Mouse (Mus musculus) kidney, embryonic 14.5 days (tissue): ENCODE results near the gene Prss30. TPM values are rescaled to one million over a fixed set of nuclear protein-coding genes. Genes with fewer than 3 reads are reported as not detected.

Experiments
- ATAC-seq: fragments of 200-750 bp; cut with Nextera tagmentation; 2 replicates; pipeline ENCODE4 v1.8.0; 2017; ENCODE audit warnings: moderate number of reproducible peaks, mild to moderate bottlenecking, moderate TSS enrichment, moderate library complexity; ENCODE audit not compliant: low FRiP score, low TSS enrichment
- H3K27ac ChIP-seq: fragments of 300-500 bp; sonication (generic); 2 replicates; pipeline ENCODE4 v1.5.1; 2014; ENCODE audit warnings: low read depth, mild to moderate bottlenecking, low read length, moderate library complexity, mixed read lengths
- H3K27me3 ChIP-seq: fragments of 300-500 bp; sonication (generic); 2 replicates; pipeline ENCODE4 v1.6.1; 2014; ENCODE audit warnings: mild to moderate bottlenecking, low read length; ENCODE audit not compliant: control insufficient read depth, insufficient read depth
- H3K36me3 ChIP-seq: fragments of 300-500 bp; sonication (generic); 2 replicates; pipeline ENCODE4 v1.6.1; 2014; ENCODE audit warnings: low read length, mixed read lengths; ENCODE audit not compliant: control insufficient read depth, insufficient read depth
- H3K4me1 ChIP-seq: fragments of 300-500 bp; sonication (generic); 2 replicates; pipeline ENCODE4 v1.6.1; 2014; ENCODE audit warnings: low read length, mixed read lengths; ENCODE audit not compliant: control insufficient read depth, insufficient read depth
- H3K4me2 ChIP-seq: fragments of 300-500 bp; sonication (generic); replicated peaks from 2 replicates; pipeline ENCODE4 v1.6.1; 2014; ENCODE audit warnings: low read depth, mild to moderate bottlenecking, low read length
- H3K4me3 ChIP-seq: fragments of 300-500 bp; sonication (generic); 2 replicates; pipeline ENCODE4 v1.5.1; 2014; ENCODE audit warnings: mild to moderate bottlenecking, low read length
- H3K9ac ChIP-seq: fragments of 300-500 bp; sonication (generic); 2 replicates; pipeline ENCODE4 v1.6.1; 2014; ENCODE audit warnings: low read depth, mild to moderate bottlenecking, low read length, moderate library complexity
- H3K9me3 ChIP-seq: fragments of 300-500 bp; sonication (generic); 2 replicates; pipeline ENCODE4 v1.6.1; 2016; ENCODE audit warnings: low read length; ENCODE audit not compliant: control insufficient read depth
- WGBS: fragments of 180-500 bp; shearing (Covaris S2); extraction: QIAGEN DNeasy Blood & Tissue Kit; methylation state at CpG from one replicate; pipeline ENCODE4 v1.1.7; 2014; 5-methylcytosine and 5-hydroxymethylcytosine counted together
- polyA plus RNA-seq: library from polyadenylated mRNA; unstranded; fragments of >200 nt; fragmentation: Nextera tagmentation; extraction: Ambion mirVana; gene quantifications from 2 replicates; pipeline ENCODE4 v1.2.1, GENCODE M21; 2014

Prss30 gene
- polyA plus RNA-seq, 1 experiment from 2014 or later, result 0.30 TPM

GRCm38 (mm10) chr17:23993559-23994428 is 13.4 kb upstream of the Prss30 start:
- H3K9me3 ChIP-seq, result no peaks in the 10 kb centered on the region
- H3K4me1 ChIP-seq, result no peaks in the 10 kb centered on the region
- ATAC-seq, result peak; percentile 82
- H3K27me3 ChIP-seq, result no peaks in the 10 kb centered on the region
- peak overlapping the region; percentile 56 for H3K9ac ChIP-seq
- 10% methylated on average over 31 of the region's 31 CpGs for WGBS
- peak overlapping the region; percentile 42 for H3K4me2 ChIP-seq
- no peaks in the 10 kb centered on the region for H3K36me3 ChIP-seq
- no peak overlapping the region; the same call in 1 of the 2 replicates for H3K4me3 ChIP-seq
- H3K27ac ChIP-seq, result no peak overlapping the region

GRCm38 (mm10) chr17:23992789-23993553 is 12.6 kb upstream of the Prss30 start:
- Histone ChIP-seq H3K4me3 (no peak overlapping the region; the same call in 1 of the 2 replicates), H3K9me3 (no peaks in the 10 kb centered on the region), H3K36me3 (no peaks in the 10 kb centered on the region), H3K4me1 (no peaks in the 10 kb centered on the region), H3K4me2 (peak overlapping the region; percentile 42), H3K27me3 (no peaks in the 10 kb centered on the region), H3K27ac (no peak overlapping the region), H3K9ac (no peak overlapping the region)
- ATAC-seq, result peak; percentile 60
- 42% methylated on average over 9 of the region's 9 CpGs for WGBS

GRCm38 (mm10) chr17:23989802-23990201 is 9.4 kb upstream of the Prss30 start:
- Histone ChIP-seq H3K4me1 (no peaks in the 10 kb centered on the region), H3K27me3 (no peaks in the 10 kb centered on the region), H3K9ac (no peak overlapping the region), H3K27ac (no peak overlapping the region), H3K4me3 (no peak overlapping the region), H3K9me3 (no peaks in the 10 kb centered on the region), H3K36me3 (no peaks in the 10 kb centered on the region), H3K4me2 (no peak overlapping the region)
- 60% methylated on average over 2 of the region's 2 CpGs for WGBS
- ATAC-seq, result no peak

- ATAC-seq, result no peak
- no peak overlapping the region for H3K4me2 ChIP-seq
- no peaks in the 10 kb centered on the region for H3K36me3 ChIP-seq
- no peaks in the 10 kb centered on the region for H3K4me1 ChIP-seq
- WGBS, result 90% methylated on average over 1 of the region's 1 CpGs
- H3K27me3 ChIP-seq, result no peaks in the 10 kb centered on the region
- no peaks in the 10 kb centered on the region for H3K9me3 ChIP-seq
- H3K9ac ChIP-seq, result no peak overlapping the region
- H3K4me3 ChIP-seq, result no peak overlapping the region
- no peak overlapping the region for H3K27ac ChIP-seq
These were observed 4.6 kb upstream of the Prss30 start for GRCm38 (mm10) chr17:23984989-23985388.

GRCm38 (mm10) chr17:23982912-23983311 is 2.5 kb upstream of the Prss30 start:
- H3K27me3 ChIP-seq, result no peaks in the 10 kb centered on the region
- no peak overlapping the region for H3K9ac ChIP-seq
- H3K4me2 ChIP-seq, result no peak overlapping the region
- no peaks in the 10 kb centered on the region for H3K9me3 ChIP-seq
- H3K4me1 ChIP-seq, result no peaks in the 10 kb centered on the region
- H3K36me3 ChIP-seq, result no peaks in the 10 kb centered on the region
- whole genome bisulfite sequencing, result 48% methylated on average over 4 of the region's 4 CpGs
- ATAC-seq, result no peak
- H3K4me3 ChIP-seq, result no peak overlapping the region
- H3K27ac ChIP-seq, result no peak overlapping the region

GRCm38 (mm10) chr17:23979471-23979870 is 895 bp downstream of the Prss30 start:
- Histone ChIP-seq H3K36me3 (no peaks in the 10 kb centered on the region), H3K4me1 (no peaks in the 10 kb centered on the region), H3K4me2 (no peak overlapping the region), H3K27ac (no peak overlapping the region), H3K9me3 (no peaks in the 10 kb centered on the region), H3K4me3 (no peak overlapping the region), H3K27me3 (no peaks in the 10 kb centered on the region), H3K9ac (no peak overlapping the region)
- no peak for ATAC-seq
- WGBS, result 38% methylated on average over 3 of the region's 3 CpGs

- H3K27ac ChIP-seq, result no peak overlapping the region
- H3K9ac ChIP-seq, result no peak overlapping the region
- no peak overlapping the region for H3K4me2 ChIP-seq
- H3K36me3 ChIP-seq, result no peaks in the 10 kb centered on the region
- ATAC-seq, result no peak
- H3K9me3 ChIP-seq, result no peaks in the 10 kb centered on the region
- no peaks in the 10 kb centered on the region for H3K4me1 ChIP-seq
- WGBS, result 86% methylated on average over 4 of the region's 4 CpGs
- no peak overlapping the region for H3K4me3 ChIP-seq
- H3K27me3 ChIP-seq, result no peaks in the 10 kb centered on the region
These were observed 3.7 kb downstream of the Prss30 start for GRCm38 (mm10) chr17:23976665-23977064.

GRCm38 (mm10) chr17:23971315-23971714 is 9.1 kb downstream of the Prss30 start:
- 88% methylated on average over 9 of the region's 9 CpGs for WGBS
- H3K36me3 ChIP-seq, result no peaks in the 10 kb centered on the region
- H3K27ac ChIP-seq, result no peak overlapping the region
- H3K9me3 ChIP-seq, result no peaks in the 10 kb centered on the region
- H3K4me1 ChIP-seq, result no peaks in the 10 kb centered on the region
- H3K4me2 ChIP-seq, result no peak overlapping the region
- H3K9ac ChIP-seq, result no peak overlapping the region
- no peaks in the 10 kb centered on the region for H3K27me3 ChIP-seq
- H3K4me3 ChIP-seq, result no peak overlapping the region
- ATAC-seq, result no peak

- Histone ChIP-seq H3K9me3 (no peaks in the 10 kb centered on the region), H3K4me1 (no peaks in the 10 kb centered on the region), H3K4me2 (no peak overlapping the region), H3K27me3 (no peaks in the 10 kb centered on the region), H3K9ac (no peak overlapping the region), H3K36me3 (no peaks in the 10 kb centered on the region), H3K4me3 (no peak overlapping the region), H3K27ac (no peak overlapping the region)
- 0% methylated on average over 1 of the region's 1 CpGs for WGBS
- peak; percentile 62; the same call in 1 of the 2 replicates for ATAC-seq
These were observed 11.1 kb downstream of the Prss30 start for GRCm38 (mm10) chr17:23969231-23969630.
